Mouse (Mus musculus): ENCODE results near the gene Fibcd1. TPM values are rescaled to one million over a fixed set of nuclear protein-coding genes. Genes with fewer than 3 reads are reported as not detected.

The Fibcd1 gene
- total and polyA plus RNA-seq, 2 experiments from 2014 or later: 19.4 to 48.5 TPM

DNA sequence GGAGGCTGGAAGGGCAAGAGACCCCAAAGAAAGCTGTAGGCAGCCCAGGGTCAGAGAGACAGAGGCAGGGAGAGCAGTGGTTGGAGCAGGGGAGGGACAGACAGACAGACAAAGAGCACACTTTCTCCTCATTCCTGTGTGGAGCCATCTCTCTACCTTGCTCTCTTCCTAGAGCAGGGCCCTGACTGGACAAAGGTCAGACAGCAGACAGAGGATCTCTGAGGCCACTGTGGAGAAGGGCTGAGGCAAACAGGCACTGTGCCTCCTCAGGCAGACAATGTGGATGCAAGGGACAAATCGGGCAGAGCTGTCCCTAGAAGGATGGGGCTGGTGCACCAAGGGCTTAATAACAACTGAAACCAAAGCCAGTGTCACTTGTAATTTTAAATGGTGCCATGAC, 6.9 kb downstream of the Fibcd1 start:
- H3K4me3 ChIP-seq (ENCODE audit: low read depth, low read length): no peak overlapping the region
- H3K9me3 ChIP-seq (ENCODE audit: low read length): no peaks in the 10 kb centered on the region
- H3K4me1 ChIP-seq (ENCODE audit: insufficient read depth, low read length): no peaks in the 10 kb centered on the region
- no peaks in the 10 kb centered on the region for H3K36me3 ChIP-seq (ENCODE audit: insufficient read depth, low read length)
- no peak for DNase-seq (ENCODE audit: low spot score)
- no peak overlapping the region for H3K9ac ChIP-seq (replicated peaks; ENCODE audit: low read length, poor library complexity, severe bottlenecking)
- H3K27me3 ChIP-seq (ENCODE audit: insufficient read depth, low read length): no peaks in the 10 kb centered on the region
- WGBS: 32% methylated on average over 1 of the region's 1 CpGs
- H3K27ac ChIP-seq (ENCODE audit: low read depth, low read length): no peak overlapping the region
- no peak overlapping the region for H3K4me2 ChIP-seq (ENCODE audit: low read depth, low read length, poor library complexity, severe bottlenecking)
- no peak for TF ChIP-seq CTCF (IDR thresholded peaks at IDR 0.05)
- no peak for ATAC-seq (ENCODE audit: low FRiP score)

DNA sequence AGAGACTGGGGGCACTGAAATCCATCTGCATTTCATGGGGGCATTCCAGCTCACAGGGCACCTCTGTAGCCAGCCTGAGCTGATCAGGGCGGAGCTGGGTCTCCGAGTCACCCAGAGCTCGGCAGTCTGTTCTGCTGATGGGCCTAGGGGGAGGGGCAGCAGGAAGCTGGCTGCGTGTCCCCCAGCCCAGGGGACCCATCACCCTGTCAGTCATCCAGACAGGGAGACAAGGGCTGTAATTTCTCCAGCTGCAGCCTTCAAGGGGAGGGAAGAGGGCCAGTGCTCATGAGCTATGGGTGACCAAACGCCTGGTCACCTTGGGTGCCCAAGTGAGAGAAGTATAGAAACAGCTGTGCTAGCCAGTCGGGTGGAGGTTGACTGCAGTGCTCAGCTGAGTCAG, 8.8 kb downstream of the Fibcd1 start:
- 33% methylated on average over 6 of the region's 6 CpGs for WGBS
- no peak for ATAC-seq (ENCODE audit: low FRiP score)
- Histone ChIP-seq H3K36me3 (ENCODE audit: insufficient read depth, low read length) (no peaks in the 10 kb centered on the region), H3K27me3 (ENCODE audit: insufficient read depth, low read length) (no peaks in the 10 kb centered on the region), H3K9ac (replicated peaks; ENCODE audit: low read length, poor library complexity, severe bottlenecking) (no peak overlapping the region), H3K9me3 (ENCODE audit: low read length) (no peaks in the 10 kb centered on the region), H3K4me1 (ENCODE audit: insufficient read depth, low read length) (no peaks in the 10 kb centered on the region), H3K4me2 (ENCODE audit: low read depth, low read length, poor library complexity, severe bottlenecking) (no peak overlapping the region), H3K4me3 (ENCODE audit: low read depth, low read length) (no peak overlapping the region), H3K27ac (ENCODE audit: low read depth, low read length) (no peak overlapping the region)
- DNase-seq (ENCODE audit: low spot score): no peak
- no peak for TF ChIP-seq CTCF (IDR thresholded peaks at IDR 0.05)

DNA sequence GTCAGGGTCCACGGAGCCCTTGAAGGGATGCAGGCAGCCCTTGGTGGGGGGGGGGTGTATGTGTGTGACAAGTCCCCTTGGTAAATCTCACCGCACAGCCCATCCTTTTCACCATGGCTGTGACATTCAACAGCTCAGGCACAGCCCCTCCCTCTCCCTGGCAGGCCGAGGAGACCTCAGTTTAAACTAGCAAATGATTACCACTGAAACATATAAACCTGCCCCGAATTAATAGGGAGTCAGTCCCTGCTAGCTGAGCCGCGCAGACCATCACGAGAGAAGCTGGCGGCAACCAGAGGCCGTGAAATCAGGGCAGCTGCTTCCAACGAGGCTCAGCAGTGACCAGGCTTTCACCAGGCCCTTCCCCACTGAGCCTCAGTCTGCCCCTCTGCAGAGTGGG, 9.7 kb downstream of the Fibcd1 start:
- H3K27me3 ChIP-seq (ENCODE audit: insufficient read depth, low read length): no peaks in the 10 kb centered on the region
- H3K4me1 ChIP-seq (ENCODE audit: insufficient read depth, low read length): no peaks in the 10 kb centered on the region
- no peaks in the 10 kb centered on the region for H3K36me3 ChIP-seq (ENCODE audit: insufficient read depth, low read length)
- no peak overlapping the region for H3K4me2 ChIP-seq (ENCODE audit: low read depth, low read length, poor library complexity, severe bottlenecking)
- no peak overlapping the region for H3K4me3 ChIP-seq (ENCODE audit: low read depth, low read length)
- H3K27ac ChIP-seq (ENCODE audit: low read depth, low read length): no peak overlapping the region
- WGBS: 54% methylated on average over 10 of the region's 10 CpGs
- DNase-seq (ENCODE audit: low spot score): no peak
- no peak for TF ChIP-seq CTCF (IDR thresholded peaks at IDR 0.05)
- ATAC-seq (ENCODE audit: low FRiP score): no peak
- H3K9me3 ChIP-seq (ENCODE audit: low read length): no peaks in the 10 kb centered on the region
- H3K9ac ChIP-seq (replicated peaks; ENCODE audit: low read length, poor library complexity, severe bottlenecking): no peak overlapping the region

DNA sequence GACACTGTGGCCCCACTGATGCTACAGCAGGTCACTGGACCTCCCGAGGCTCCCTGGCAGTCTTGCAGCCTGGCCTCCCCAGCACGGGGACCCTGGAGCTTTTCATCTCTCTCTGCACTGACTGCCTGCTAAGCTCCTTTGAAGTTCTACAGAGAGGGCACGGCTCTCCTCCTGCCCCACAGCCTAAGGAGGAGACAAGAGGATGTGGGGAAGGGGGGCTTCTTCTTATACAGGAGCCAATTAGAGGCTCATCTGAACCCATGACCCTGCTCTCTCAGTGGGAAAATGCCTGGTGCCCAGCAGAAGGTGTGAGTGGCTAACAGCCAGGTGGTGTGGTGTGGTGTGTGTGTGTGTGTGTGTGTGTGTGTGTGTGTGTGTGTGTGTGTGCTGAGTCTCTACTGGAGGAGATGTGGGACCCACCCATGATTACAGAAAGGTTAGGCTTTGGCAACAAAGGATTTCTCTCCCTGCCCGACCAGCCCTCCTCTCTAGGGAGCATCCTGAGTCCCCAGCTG, 17.4 kb downstream of the Fibcd1 start:
- Histone ChIP-seq H3K27ac (ENCODE audit: low read depth, low read length) (no peak overlapping the region; the same call in 1 of the 2 replicates), H3K27me3 (ENCODE audit: insufficient read depth, low read length) (no peaks in the 10 kb centered on the region), H3K9me3 (ENCODE audit: low read length) (no peaks in the 10 kb centered on the region), H3K36me3 (ENCODE audit: insufficient read depth, low read length) (no peaks in the 10 kb centered on the region), H3K9ac (replicated peaks; ENCODE audit: low read length, poor library complexity, severe bottlenecking) (0 out of 2 replicates have a peak overlapping the region, but pooled peaks have one; percentile 8), H3K4me1 (ENCODE audit: insufficient read depth, low read length) (peaks cover 4% of the 10 kb centered on the region; the same call in 1 of the 2 replicates), H3K4me3 (ENCODE audit: low read depth, low read length) (no peak overlapping the region), H3K4me2 (ENCODE audit: low read depth, low read length, poor library complexity, severe bottlenecking) (no peak overlapping the region)
- ATAC-seq (ENCODE audit: low FRiP score) (no peak), DNase-seq (ENCODE audit: low spot score) (no peak)
- WGBS: 7% methylated on average over 4 of the region's 4 CpGs
- TF ChIP-seq CTCF (IDR thresholded peaks at IDR 0.05): no peak

DNA sequence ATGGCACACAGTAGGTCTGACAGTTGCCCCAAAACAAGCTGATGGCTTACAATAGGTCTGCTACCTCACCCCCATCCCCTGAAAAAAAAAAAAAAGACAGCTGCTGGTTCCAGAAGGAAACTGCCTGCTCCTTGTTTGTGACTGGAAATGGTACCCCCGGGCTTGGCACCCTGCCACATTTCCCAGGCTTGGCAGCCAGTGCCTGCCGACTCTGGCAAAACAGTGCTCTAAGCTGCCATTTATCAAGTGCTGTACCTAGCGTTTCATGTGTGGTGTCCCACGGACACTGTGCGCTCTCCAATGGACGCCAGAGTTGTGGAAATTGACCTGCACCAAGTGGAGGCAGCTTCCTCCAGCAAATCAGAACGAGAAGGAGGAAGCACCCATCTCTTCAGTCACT, 17.9 kb downstream of the Fibcd1 start:
- WGBS: 35% methylated on average over 7 of the region's 7 CpGs
- 0 out of 2 replicates have a peak overlapping the region, but pooled peaks have one; percentile 8 for H3K9ac ChIP-seq (replicated peaks; ENCODE audit: low read length, poor library complexity, severe bottlenecking)
- no peaks in the 10 kb centered on the region for H3K27me3 ChIP-seq (ENCODE audit: insufficient read depth, low read length)
- H3K4me2 ChIP-seq (ENCODE audit: low read depth, low read length, poor library complexity, severe bottlenecking): no peak overlapping the region
- H3K36me3 ChIP-seq (ENCODE audit: insufficient read depth, low read length): no peaks in the 10 kb centered on the region
- TF ChIP-seq CTCF (IDR thresholded peaks at IDR 0.05): no peak
- ATAC-seq (ENCODE audit: low FRiP score): no peak
- H3K4me1 ChIP-seq (ENCODE audit: insufficient read depth, low read length): peaks cover 4% of the 10 kb centered on the region; the same call in 1 of the 2 replicates
- no peak overlapping the region for H3K4me3 ChIP-seq (ENCODE audit: low read depth, low read length)
- DNase-seq (ENCODE audit: low spot score): peak; percentile 85
- H3K9me3 ChIP-seq (ENCODE audit: low read length): no peaks in the 10 kb centered on the region
- no peak overlapping the region; the same call in 1 of the 2 replicates for H3K27ac ChIP-seq (ENCODE audit: low read depth, low read length)

DNA sequence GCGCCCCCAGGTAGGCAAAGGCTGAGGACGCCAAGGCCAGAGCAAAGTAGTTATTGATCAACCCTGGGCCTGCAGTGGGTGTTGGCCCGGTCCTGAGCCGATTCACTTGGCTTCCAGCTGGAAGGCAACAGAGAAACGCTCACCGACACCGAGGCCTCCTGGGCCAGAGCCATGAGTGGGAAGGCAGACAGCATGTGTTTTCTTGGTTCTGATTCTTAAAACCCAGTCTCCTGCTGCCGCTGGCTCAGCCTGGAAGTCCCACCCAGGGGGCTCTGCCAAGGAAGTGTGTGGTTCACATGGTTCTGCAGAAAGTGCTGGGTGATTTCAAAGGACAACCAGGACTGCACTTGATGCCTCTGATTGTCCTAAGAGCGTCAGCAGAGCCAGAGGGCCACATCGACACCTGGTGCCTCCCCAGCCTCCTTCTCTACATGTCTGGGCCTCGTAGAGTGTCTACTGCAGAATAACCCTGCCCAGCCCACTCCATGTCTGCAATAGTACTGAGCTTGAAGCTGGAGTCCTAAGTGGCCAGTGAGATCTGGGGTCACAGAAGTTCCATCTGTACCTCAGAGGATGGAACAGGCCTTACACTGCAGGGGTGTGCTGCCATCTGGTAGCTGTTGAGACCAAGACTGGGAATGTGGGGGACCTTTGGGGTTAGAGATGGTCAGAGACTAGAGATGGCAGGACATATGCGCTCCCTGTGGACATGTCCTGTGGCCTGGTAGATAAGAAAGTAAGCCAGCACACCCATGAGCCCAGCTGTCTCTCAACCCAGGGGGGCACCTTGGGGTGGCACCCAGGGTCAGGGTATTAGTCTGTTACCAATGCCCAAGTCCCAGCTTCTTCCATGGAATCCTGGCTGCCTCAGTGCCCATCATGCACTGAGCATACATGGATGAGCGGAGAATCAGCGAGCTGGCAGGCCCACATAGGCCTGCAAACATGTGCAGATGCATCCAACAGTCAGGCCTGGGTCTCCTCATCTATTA, 19.4 kb downstream of the Fibcd1 start:
- 84% methylated on average over 14 of the region's 14 CpGs for WGBS
- H3K4me3 ChIP-seq (ENCODE audit: low read depth, low read length): no peak overlapping the region
- no peak overlapping the region for H3K9ac ChIP-seq (replicated peaks; ENCODE audit: low read length, poor library complexity, severe bottlenecking)
- no peaks in the 10 kb centered on the region for H3K9me3 ChIP-seq (ENCODE audit: low read length)
- no peaks in the 10 kb centered on the region for H3K36me3 ChIP-seq (ENCODE audit: insufficient read depth, low read length)
- no peak for TF ChIP-seq CTCF (IDR thresholded peaks at IDR 0.05)
- ATAC-seq (ENCODE audit: low FRiP score) (no peak), DNase-seq (ENCODE audit: low spot score) (no peak)
- no peak overlapping the region for H3K4me2 ChIP-seq (ENCODE audit: low read depth, low read length, poor library complexity, severe bottlenecking)
- H3K27ac ChIP-seq (ENCODE audit: low read depth, low read length): no peak overlapping the region
- peaks cover 4% of the 10 kb centered on the region; the same call in 1 of the 2 replicates for H3K4me1 ChIP-seq (ENCODE audit: insufficient read depth, low read length)
- H3K27me3 ChIP-seq (ENCODE audit: insufficient read depth, low read length): no peaks in the 10 kb centered on the region
